Mouse (Mus musculus) olfactory bulb, adult 2 months (tissue): Measurements from ENCODE around the gene Lsp1.

ENCODE experiments used
- CTCF ChIP-seq: fragments of 200-500 bp; IDR thresholded peaks from 2 replicates; pipeline ENCODE4 v1.5.1; 2012; ENCODE audit warnings: low read depth, mild to moderate bottlenecking, low read length, moderate library complexity; ENCODE audit not compliant: insufficient read depth
- POLR2A ChIP-seq: fragments of 200-500 bp; IDR thresholded peaks from 2 replicates; pipeline ENCODE4 v1.6.1; 2012; ENCODE audit warnings: mild to moderate bottlenecking, low read depth, low read length, moderate library complexity; ENCODE audit not compliant: insufficient read depth

DNA sequence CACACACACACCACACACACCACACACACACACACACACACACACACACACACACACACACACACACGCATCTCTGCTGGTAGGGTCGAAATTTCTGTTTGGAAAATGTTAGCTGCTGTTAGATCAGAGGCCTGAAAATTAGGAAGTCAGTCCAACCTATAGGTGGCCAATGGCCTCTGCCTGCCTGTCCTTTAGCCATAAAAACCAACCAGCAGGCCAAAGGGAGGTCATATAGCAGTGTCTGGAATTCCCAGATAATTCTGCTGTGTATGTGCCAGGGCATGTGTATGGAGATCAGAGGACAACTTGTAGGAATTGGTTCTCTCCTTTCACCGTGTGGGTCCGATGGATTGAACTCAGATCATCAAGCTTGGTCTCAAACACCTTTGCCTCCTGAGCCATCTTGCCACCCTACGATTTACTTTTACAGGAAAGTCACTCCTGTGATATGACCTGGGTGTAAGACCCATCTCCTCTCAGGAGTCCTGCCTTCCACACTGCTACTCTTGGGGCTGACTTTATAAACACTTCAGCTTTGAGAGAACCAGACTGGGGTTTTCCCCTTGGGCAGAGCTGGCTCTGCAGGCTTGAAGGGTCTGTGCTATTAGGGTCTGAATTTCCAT lies 1.8 kb upstream of the Lsp1 start:
- no peak for TF ChIP-seq POLR2A
- TF ChIP-seq CTCF, result no peak
